Mouse (Mus musculus) olfactory bulb, adult 2 months (tissue): ENCODE measurements around the gene Clec4b1. TPM values are rescaled to one million over a fixed set of nuclear protein-coding genes. Genes with fewer than 3 reads are reported as not detected.
"Not testable (repeated sequence)": the region's sequence is repeated elsewhere in the genome, so short reads cannot be mapped to it uniquely, and the experiment has no call there.

Experiments used
- H3K27ac ChIP-seq: fragments of 200-500 bp; 2 replicates; pipeline ENCODE4 v1.5.1; 2012; ENCODE audit warnings: low read depth, low read length; ENCODE audit not compliant: insufficient read depth
- H3K4me1 ChIP-seq: fragments of 200-500 bp; 2 replicates; pipeline ENCODE4 v1.6.1; 2012; ENCODE audit warnings: low read length; ENCODE audit not compliant: control insufficient read depth, insufficient read depth
- H3K4me3 ChIP-seq: fragments of 200-500 bp; 2 replicates; pipeline ENCODE4 v1.5.1; 2012; ENCODE audit warnings: mild to moderate bottlenecking, low read depth, low read length, moderate library complexity; ENCODE audit not compliant: insufficient read depth
- CTCF ChIP-seq: fragments of 200-500 bp; IDR thresholded peaks from 2 replicates; pipeline ENCODE4 v1.5.1; 2012; ENCODE audit warnings: low read depth, mild to moderate bottlenecking, low read length, moderate library complexity; ENCODE audit not compliant: insufficient read depth
- POLR2A ChIP-seq: fragments of 200-500 bp; IDR thresholded peaks from 2 replicates; pipeline ENCODE4 v1.6.1; 2012; ENCODE audit warnings: mild to moderate bottlenecking, low read depth, low read length, moderate library complexity; ENCODE audit not compliant: insufficient read depth
- WGBS: fragments of 180-500 bp; shearing (Covaris S2); methylation state at CpG from one replicate; pipeline ENCODE4 v1.1.7; 2018; 5-methylcytosine and 5-hydroxymethylcytosine counted together
- polyA plus RNA-seq: library from polyadenylated mRNA; stranded (reverse); fragments of >200 nt; gene quantifications from 2 replicates; pipeline ENCODE4 v1.2.4, GENCODE M21; 2012; ENCODE audit warnings: low replicate concordance; ENCODE audit not compliant: missing spikeins, insufficient read depth, insufficient read length

Gene Clec4b1
- polyA plus RNA-seq = not detected in 2 replicates

- Histone ChIP-seq H3K4me3 (no peak within 1 kb of the TSS), H3K27ac (no peak within 1 kb of the TSS), H3K4me1 (no peaks in the 10 kb centered on the region)
- no peak for TF ChIP-seq POLR2A
- no peak for TF ChIP-seq CTCF
- 81% methylated on average over 2 of the region's 2 CpGs for WGBS
These were observed at the start of gene Clec4b1 for GRCm38 (mm10) chr6:123049742-123050372. TSS of gene Clec4b1 (plus strand) at chr6:123049962.

- WGBS = 59% methylated on average over 2 of the region's 2 CpGs
- not testable (repeated sequence) for H3K4me3 ChIP-seq, H3K4me1 ChIP-seq, H3K27ac ChIP-seq
These were observed 45.1 kb upstream of the Clec4b1 start for GRCm38 (mm10) chr6:123004696-123005095.

GRCm38 (mm10) chr6:123005591-123005990, 44.2 kb upstream of the Clec4b1 start:
- 63% methylated on average over 1 of the region's 1 CpGs for WGBS
- H3K4me1 ChIP-seq = no peaks in the 10 kb centered on the region
- TF ChIP-seq POLR2A = no peak
- no peak for TF ChIP-seq CTCF

GRCm38 (mm10) chr6:123095125-123095843, 45.5 kb downstream of the Clec4b1 start:
- TF ChIP-seq POLR2A (no peak), CTCF (no peak)
- Histone ChIP-seq H3K27ac (no peak overlapping the region), H3K4me3 (no peak overlapping the region), H3K4me1 (no peaks in the 10 kb centered on the region)
- WGBS = 92% methylated on average over 4 of the region's 4 CpGs

More at GRCm38 (mm10) chr6:123005591-123005990, 44.2 kb upstream of the Clec4b1 start:
- H3K4me3 ChIP-seq = no peak overlapping the region
- H3K27ac ChIP-seq = no peak overlapping the region

- not testable (repeated sequence) for H3K27ac ChIP-seq, H3K4me3 ChIP-seq, H3K4me1 ChIP-seq
- 64% methylated on average over 1 of the region's 1 CpGs for WGBS
These were observed 56.4 kb downstream of the Clec4b1 start, which contains the start of gene Clec4a2 for GRCm38 (mm10) chr6:123106128-123106527. TSS of gene Clec4a2 (plus strand) at chr6:123106428.

Other genes starting within 250 kb of the Clec4b1 start
- not detected in 2 replicates for gene Slc2a3, start 248.3 kb upstream of the Clec4b1 start, polyA plus RNA-seq
- not detected in 2 replicates for gene Foxj2, start 230.0 kb upstream of the Clec4b1 start, polyA plus RNA-seq
- gene C3ar1, start 193.8 kb upstream of the Clec4b1 start, polyA plus RNA-seq = not detected in 2 replicates
- not detected in 2 replicates for gene Necap1, start 175.5 kb upstream of the Clec4b1 start, polyA plus RNA-seq
- not detected in 2 replicates for gene Clec4a1, start 128.1 kb upstream of the Clec4b1 start, polyA plus RNA-seq
- not detected in 2 replicates for gene Clec4a3, start 97.4 kb upstream of the Clec4b1 start, polyA plus RNA-seq
- not detected in 2 replicates for gene Clec4a4, start 59.6 kb upstream of the Clec4b1 start, polyA plus RNA-seq
- gene Clec4a2, start 56.5 kb downstream of the Clec4b1 start, polyA plus RNA-seq = not detected in 2 replicates
- not detected in 2 replicates for gene Clec4b2, start 122.9 kb downstream of the Clec4b1 start, polyA plus RNA-seq
- gene Clec4n, start 179.9 kb downstream of the Clec4b1 start, polyA plus RNA-seq = not detected in 2 replicates
- not detected in 2 replicates for gene Clec4d, start 212.1 kb downstream of the Clec4b1 start, polyA plus RNA-seq
- not detected in 2 replicates for gene Clec4e, start 239.9 kb downstream of the Clec4b1 start, polyA plus RNA-seq